Mouse (Mus musculus) R1 (cell line): ENCODE results near the gene Spg11.
"Not testable (repeated sequence)": the region's sequence is repeated elsewhere in the genome, so short reads cannot be mapped to it uniquely, and the experiment has no call there.

Experiments
- DNase-seq: peaks from one replicate; pipeline ENCODE4 v3.0.0-alpha.2; 2018; ENCODE audit warnings: low read depth, low spot score

Gene Spg11

DNA sequence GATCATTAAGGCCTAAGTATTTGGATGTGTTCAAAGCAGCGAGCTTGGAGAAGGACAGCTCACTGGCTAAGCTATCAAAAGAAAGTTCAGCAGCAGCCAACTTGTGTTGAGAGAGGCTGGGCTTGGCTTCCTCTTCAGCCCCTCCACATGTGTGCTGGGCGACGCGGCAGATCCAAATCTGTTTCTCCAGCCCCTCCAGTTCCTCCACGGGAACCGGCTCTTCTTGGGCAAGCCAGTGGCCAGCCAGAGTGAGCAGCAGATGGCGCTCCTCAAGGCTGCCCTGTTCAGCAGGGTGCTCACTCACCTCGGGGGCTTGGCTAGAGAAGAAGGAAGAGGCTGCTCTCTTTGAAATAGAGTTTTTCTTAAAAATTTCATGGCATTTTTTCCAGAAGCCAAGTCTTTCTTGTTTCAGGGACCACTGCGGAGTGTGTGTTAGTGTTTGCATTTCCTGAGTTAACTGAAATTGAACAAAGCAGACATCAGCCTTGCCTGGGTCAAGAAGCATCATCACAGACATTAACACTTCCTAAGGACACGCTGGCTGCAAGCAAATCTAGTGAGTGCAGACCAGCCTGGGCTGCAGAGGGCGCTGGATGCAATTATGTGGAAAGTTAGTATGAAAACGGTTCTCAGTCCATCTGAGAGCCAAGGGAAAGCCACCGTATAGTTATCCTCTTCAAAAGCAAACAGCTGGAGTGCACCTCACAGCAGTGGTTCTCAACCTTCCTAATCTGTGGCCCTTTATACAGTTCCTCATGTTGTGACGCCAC, 52.8 kb downstream of the Spg11 start:
- peak; percentile 48 for DNase-seq

DNA sequence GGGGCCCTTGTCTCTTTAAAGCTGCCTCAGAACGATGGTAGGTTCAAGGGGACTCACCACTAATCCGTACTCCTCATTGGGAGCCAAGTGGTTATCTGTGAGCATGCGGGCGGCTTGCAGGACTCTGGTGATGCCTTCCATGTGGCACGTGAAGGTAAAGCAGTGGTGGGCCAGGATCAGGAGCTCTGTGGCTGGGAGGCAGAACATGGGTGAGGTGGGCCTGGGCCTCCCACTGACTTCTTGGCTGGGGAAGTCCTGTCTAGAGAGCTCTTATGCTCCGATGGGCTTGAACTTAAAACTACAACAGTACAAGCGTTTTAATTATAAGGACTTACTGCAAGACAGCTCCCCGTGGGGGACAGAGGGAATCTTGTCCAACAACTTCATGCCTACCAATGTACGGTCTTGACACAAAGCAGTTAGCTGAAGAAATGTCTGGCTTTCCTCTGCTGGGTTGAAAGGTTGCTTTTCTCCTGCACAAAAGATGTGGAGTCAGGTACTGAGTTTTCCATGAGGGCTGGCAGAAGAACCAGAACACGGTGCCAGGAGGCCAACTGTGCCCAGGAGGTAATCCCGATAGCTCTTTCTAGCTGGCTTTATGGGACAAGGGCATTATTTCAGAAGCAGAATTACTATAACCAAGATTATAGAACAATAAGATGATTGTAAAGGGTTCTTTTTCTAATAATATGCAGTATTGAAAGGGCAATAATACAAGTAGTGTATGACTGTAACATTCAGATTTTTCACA, 58.6 kb downstream of the Spg11 start:
- no peak for DNase-seq

DNA sequence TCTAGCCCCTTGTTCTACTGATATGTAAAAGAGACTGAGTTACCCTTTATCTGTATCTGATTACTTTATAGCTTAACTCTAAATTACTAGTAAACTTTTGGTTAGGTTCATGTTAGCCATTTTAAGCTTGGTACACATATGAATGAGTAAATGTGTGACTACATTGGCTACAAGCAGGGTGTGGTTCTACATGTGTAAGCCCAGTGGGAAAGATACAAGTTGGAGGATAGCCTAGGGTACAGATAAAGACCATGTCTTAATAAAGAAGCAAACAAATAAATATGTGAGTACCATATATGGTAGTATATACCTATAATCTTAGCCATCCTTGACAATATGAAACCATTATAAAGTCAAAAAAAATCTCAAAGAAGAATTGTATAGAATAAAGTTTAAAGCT, 74.3 kb downstream of the Spg11 start:
- DNase-seq, result no peak

DNA sequence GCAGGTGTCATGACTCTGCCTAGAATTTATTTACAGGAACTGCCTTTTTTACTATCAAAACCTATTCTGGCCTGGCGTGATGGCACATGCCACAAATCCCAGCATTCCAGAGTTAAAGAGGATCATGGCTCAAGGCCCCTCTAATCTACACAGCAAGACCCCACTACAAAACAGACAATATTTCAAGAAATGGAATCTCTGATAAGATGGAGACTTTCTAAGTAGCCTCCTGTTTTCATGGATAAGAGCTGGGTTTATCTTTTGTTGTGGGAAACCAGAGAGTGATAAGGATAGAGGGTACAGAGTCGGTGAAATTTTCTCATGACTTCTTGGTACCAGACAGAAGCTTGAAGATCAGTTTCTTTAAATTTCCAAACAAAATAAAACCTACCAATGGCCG, 82.1 kb downstream of the Spg11 start:
- DNase-seq, result no peak

DNA sequence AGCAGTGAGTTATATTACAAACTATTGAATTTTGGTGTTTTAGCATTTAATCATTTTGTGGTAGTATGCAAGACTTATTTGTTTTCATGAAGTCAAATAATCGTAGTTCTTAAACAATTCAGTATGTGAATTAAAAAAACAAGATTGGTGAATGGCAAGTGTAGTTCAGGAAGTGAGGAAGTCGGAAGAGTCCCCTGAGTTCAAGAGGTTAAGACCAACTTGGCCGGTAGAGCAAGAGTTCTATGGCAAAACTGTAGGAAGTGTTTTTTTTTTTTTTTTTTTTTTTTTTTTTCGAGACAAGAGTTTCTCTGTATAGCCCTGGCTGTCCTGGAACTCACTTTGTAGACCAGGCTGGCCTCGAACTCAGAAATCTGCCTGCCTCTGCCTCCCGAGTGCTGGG, 86.2 kb downstream of the Spg11 start:
- DNase-seq, result no peak

DNA sequence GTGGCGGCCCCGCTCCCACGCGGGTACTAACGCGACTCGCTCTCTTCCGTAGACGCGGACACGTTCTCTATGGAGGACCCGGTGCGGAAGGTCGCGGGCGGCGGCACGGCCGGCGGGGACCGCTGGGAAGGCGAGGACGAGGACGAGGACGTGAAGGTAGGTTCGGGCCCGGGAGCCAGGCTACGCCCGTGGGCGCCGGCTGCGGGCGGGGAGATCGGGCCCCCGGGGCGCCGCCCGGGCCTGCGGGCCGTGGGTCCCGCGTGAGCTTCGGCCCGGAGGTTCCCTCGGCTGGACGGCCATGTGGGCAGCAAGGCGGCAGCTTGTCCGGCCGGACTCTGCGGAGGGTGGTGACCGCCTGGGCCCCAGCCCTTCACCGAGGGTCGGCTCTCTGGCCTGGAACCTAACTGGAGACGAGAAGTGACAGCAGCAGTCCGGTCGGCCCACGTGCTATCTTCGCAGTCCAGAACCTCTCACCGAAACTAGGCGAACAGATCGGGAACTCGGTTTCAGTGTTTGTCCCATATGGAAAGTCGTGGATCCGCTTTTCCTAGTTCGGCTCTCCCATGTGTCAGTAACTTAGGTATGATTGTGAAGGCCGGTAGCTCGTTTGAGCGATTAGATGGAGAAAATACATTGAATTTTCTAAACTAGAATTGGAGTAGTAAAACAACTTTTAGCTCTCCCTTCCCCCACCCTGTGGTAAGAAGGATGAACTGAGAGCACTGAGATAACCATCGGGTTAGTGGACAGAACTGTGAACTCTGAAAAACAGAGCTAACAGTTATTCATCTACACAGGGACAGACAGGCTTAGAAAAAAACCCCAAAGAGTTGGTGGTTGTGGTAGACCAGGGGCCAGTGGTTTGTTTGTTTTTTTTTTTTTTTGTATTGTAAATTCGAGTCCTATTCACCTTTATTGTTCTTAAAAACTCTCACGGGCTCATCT, 89.2 kb downstream of the Spg11 start:
- peak; percentile 62 for DNase-seq

DNA sequence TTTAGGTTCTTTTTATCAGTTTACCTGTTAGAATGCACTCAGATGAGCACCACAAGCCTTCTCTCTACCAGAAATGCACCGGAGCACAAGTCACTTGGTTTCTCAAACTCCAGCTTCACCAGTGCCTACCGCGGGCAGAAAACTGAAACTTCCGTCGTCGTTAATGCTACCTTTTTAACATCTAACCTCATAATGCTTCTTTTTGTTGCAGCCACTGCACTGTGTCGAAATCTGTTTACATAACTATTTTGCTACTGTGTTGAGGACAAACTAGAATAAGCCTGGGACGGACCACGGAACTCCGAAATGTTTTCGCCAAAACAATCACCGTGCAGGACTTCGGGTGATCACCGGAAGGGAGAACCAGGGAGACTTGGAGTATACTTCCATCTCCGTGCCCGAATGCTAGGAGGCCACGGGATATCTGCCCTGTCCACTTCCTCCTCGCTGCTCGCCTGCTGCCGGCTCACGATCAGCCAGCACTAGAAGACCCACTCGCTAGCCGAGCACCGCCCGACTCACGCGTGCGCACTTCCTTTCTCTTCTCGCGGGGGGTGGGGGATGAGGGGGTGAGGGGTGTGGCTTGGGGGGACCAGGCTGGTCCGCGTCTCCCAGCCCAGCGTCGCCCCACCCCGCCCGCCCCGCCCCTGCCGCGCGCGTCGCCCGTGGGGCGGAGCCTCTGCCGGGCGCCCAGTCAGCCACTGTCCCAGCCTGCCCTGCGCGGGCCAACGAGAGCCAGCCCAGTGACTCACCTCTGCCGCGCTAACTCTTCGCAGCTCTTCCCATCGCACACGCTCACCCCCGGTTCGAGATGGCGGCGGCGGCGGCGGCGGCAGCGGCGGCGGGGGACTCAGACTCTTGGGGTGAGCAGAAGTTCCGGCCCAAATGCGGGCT, 90.1 kb downstream of the Spg11 start, which contains the start of gene Eif3j1:
Gene Eif3j1, plus strand, starts transcription at position 685 of the 894 bp plus-strand sequence.
- DNase-seq, result peak; percentile 87

DNA sequence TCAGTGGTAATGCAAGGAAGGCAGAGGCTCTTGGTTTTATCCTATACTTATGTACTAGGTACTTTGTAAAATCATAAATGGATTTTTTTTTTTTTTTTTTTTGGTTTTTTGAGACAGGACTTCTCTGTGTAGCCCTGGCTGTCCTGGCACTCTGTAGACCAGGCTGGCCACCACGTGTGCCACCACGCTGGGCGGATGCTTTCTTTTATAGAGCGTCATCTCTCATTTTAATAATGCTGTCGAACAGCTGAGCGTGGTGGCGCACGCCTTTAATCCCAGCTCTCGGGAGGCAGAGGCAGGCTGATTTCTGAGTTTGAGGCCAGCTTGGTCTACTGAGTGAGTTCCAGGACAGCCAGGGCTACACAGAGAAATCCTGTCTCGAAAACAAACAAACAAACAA, 91.1 kb downstream of the Spg11 start:
- DNase-seq, result not testable (repeated sequence)

DNA sequence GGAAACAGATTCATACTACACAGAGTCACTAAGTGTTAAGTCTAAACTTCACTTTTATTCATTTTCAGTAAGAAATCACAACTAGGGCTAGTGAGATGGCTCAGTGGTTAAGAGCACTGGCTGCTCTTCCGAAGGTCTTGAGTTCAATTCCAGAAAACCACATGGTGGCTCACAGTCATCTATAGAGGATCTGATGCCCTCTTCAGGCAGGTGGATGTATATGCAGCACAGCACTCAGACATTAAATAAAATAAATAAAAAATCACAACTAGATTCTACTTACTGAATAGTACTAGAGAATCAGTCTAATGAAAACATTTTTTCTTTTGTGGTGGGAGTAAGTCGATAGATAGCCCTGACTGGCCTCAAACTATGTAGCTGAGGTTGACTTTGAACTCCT, 95.9 kb downstream of the Spg11 start:
- DNase-seq, result peak; percentile 58

DNA sequence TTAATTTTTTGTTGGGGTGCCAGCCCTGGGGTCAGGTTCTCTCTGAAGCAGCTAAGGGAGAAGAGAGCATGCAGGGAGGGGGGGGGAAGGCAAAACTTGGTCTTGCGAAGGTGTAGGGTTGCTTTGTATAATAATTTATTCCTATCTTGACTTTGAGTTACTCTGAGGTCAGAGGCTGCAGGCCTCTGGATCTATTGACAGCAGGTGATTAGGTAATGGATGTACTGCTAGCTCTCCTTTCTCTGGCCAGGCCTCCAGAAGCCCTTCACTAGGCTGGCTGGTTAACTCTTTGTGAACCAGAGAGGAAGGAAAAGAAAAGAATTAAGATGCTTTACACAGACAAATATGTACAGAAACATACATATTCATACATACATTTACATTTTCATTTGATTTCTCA, 99.5 kb downstream of the Spg11 start:
- DNase-seq, result no peak

DNA sequence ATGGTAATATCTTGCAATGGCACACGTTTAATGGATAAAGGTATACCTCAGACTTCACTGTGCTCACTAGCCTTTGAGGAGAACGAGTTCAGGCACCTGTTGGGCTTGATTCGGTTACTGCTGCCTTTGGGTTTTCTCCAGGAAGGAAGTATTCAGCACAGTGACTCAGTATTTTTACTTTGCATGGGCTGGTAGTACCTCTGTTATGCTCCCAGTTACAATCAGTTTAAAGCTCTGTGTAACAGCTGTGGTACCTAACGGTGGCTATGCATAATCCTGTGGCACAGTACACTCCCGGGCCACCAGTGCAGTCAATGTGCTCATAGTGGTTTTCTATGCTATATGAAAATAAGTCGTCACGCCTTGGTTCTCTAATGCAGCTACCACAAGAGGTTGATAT, 106.7 kb downstream of the Spg11 start:
- DNase-seq, result no peak

DNA sequence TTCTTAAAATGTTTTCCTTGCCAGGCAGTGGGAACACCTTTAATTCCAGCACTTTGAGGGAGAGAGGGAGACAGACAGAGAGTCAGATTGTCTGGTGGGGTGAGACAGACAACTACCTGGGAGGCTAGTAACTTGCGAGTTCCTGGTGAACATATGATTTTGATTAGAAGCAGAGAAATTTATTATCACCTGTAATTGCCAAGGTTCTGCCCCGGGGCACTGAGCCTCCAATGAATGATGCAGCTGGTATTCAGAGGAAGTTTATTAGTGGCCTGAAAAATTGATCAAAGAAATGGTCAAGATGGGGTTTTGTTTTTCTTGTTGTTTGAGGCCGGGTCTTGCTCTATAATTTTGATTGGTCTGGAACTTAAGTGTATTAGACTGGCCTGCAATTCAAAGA, 109.4 kb downstream of the Spg11 start:
- DNase-seq, result no peak
